Comparison of ENCODE assay signal across 10 mouse cellular contexts in the genomic region with DNA sequence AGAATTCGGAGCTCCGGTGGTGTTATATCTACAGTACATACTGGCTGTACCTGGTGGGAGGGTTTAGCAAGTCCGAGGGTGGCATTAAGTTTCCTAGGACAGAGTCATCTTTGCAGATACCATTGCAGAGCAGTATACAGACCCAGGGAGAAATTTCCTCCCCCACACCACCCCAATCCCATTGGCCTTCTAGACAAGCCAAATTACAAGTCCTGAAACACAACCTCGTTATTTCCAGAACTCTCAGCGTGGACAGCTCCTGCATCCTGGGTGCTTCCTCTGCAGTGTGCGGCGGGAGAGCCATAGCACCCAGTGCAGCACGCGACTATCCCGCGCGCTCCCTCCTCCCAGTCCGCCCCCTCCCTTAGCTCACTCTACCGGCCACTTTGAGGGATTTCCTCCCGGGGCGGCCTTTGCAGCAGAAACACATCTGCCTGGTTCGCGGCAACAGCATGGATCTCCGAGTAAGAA. TPM values are rescaled to one million over a fixed set of nuclear protein-coding genes. Genes with fewer than 3 reads are reported as not detected.
DNase-seq lines count a peak whose midpoint lies in the region; ATAC-seq lines count a peak whose summit lies in the region.
"Had no signal": no experiment of that assay in that cellular context is flagged by ENCODE, and none has a peak within 500 bp of the region (broad histone marks: within the 10 kb centered on the region; RNA-seq: fewer than 3 reads in every experiment).

No protein-coding gene starts in this region.

- peak overlapping the region; percentile 95 for H3K27ac ChIP-seq in hindbrain, embryonic 14.5 days
- no peak overlapping the region for H3K27ac ChIP-seq in midbrain, embryonic 16.5 days (ENCODE audit: low read length)

- H3K27me3 ChIP-seq in hindbrain, embryonic 14.5 days (ENCODE audit: control insufficient read depth, insufficient read depth, low read length) = peaks cover 16% of the 10 kb centered on the region
- peaks cover 17% of the 10 kb centered on the region for H3K27me3 ChIP-seq in midbrain, embryonic 16.5 days (ENCODE audit: control insufficient read depth, insufficient read depth, low read depth, low read length)

- DNase-seq in cerebellum, postnatal 14 days = peak; percentile 17 to 25
- DNase-seq in cerebellum, postnatal 36 days = no peak
- peak; percentile 8 for DNase-seq in lung, postnatal 10 days
- no peak for DNase-seq in lung, adult 18-20 months
- DNase-seq in hindbrain, embryonic 14.5 days (ENCODE audit: low spot score) = no peak
- no peak for DNase-seq in thymus, postnatal 10 days (ENCODE audit: low spot score in 2 of 2)
- DNase-seq in T-cell, adult 2 months (ENCODE audit: low spot score) = no peak

- H3K4me1 ChIP-seq in hindbrain, embryonic 14.5 days (replicated peaks; ENCODE audit: control insufficient read depth, insufficient read depth, low read length) = peaks cover 8% of the 10 kb centered on the region
- peaks cover 19% of the 10 kb centered on the region for H3K4me1 ChIP-seq in midbrain, embryonic 16.5 days (ENCODE audit: control insufficient read depth, insufficient read depth, low read length)

- ATAC-seq in hindbrain, embryonic 14.5 days (ENCODE audit: low FRiP score) = peak; percentile 68
- peak; percentile 83 for ATAC-seq in midbrain, embryonic 16.5 days

- peak overlapping the region; percentile 77 for H3K4me2 ChIP-seq in hindbrain, embryonic 14.5 days (replicated peaks)
- peak overlapping the region; percentile 90 for H3K4me2 ChIP-seq in midbrain, embryonic 16.5 days (ENCODE audit: low read length)

- H3K9ac ChIP-seq in hindbrain, embryonic 14.5 days = peak overlapping the region; percentile 87
- H3K9ac ChIP-seq in midbrain, embryonic 16.5 days (ENCODE audit: low read depth, low read length) = peak overlapping the region; percentile 67

- peak overlapping the region; percentile 49 for H3K4me3 ChIP-seq in hindbrain, embryonic 14.5 days (replicated peaks; ENCODE audit: low read length)
- peak overlapping the region; percentile 44 for H3K4me3 ChIP-seq in midbrain, embryonic 16.5 days (ENCODE audit: low read depth, low read length)
- H3K4me3 ChIP-seq: erythroblast, embryonic 14.5 days had no signal

- 4% methylated on average over 19 of the region's 19 CpGs for WGBS in hindbrain, embryonic 14.5 days
- 4% methylated on average over 19 of the region's 19 CpGs for WGBS in midbrain, embryonic 16.5 days

- no peaks in the 10 kb centered on the region for H3K9me3 ChIP-seq in hindbrain, embryonic 14.5 days (ENCODE audit: control insufficient read depth, low read length)
- H3K9me3 ChIP-seq in midbrain, embryonic 16.5 days (replicated peaks; ENCODE audit: control insufficient read depth, low read length, poor library complexity, severe bottlenecking) = no peaks in the 10 kb centered on the region

- H3K36me3 ChIP-seq in hindbrain, embryonic 14.5 days (replicated peaks; ENCODE audit: control insufficient read depth, insufficient read depth) = no peaks in the 10 kb centered on the region
- H3K36me3 ChIP-seq in midbrain, embryonic 16.5 days (ENCODE audit: control insufficient read depth, insufficient read depth, low read length) = no peaks in the 10 kb centered on the region

RNA-seq across cellular contexts. Expression of a gene that starts 5.9 kb away (rescaled TPM):
- polyA plus RNA-seq in hindbrain, embryonic 14.5 days (2014; fragmentation: Nextera tagmentation; extraction: Ambion mirVana) = 227 and 267 TPM in 2 replicates
- 6.8 and 7.2 TPM in 2 replicates for polyA plus RNA-seq in midbrain, embryonic 16.5 days (2015; fragmentation: Nextera tagmentation; extraction: Ambion mirVana)
- polyA plus RNA-seq: C2C12; erythroblast, embryonic 14.5 days had no signal

Comparison
In these comparisons a context has a peak if more than half of its experiments do, and no peak if none do; other contexts are left out.
1. DNase-seq: peak in cerebellum, postnatal 14 days (2 of 2) and lung, postnatal 10 days (single experiment); none in cerebellum, postnatal 36 days (0 of 2), lung, adult 18-20 months (0 of 2), hindbrain, embryonic 14.5 days (single experiment), thymus, postnatal 10 days (0 of 2) and T-cell, adult 2 months (single experiment).
2. RNA of a gene that starts 5.9 kb away (polyA plus RNA-seq): 227 to 267 TPM in hindbrain, embryonic 14.5 days; 6.8 to 7.2 TPM in midbrain, embryonic 16.5 days; every median in the first group is over 10 times any median in the second.